Mouse (Mus musculus) kidney, adult 2 months (tissue): Measurements from ENCODE around the gene Irf2.

Experiments
- CTCF ChIP-seq: fragments of 200-500 bp; conservative IDR thresholded peaks from 2 replicates; pipeline ENCODE4 v1.5.1; 2011; ENCODE audit warnings: low read depth, mild to moderate bottlenecking, control low read depth, low read length, moderate library complexity, mixed read lengths; ENCODE audit not compliant: insufficient read depth, insufficient read length
- POLR2A ChIP-seq: fragments of 200-500 bp; IDR thresholded peaks from one replicate; pipeline ENCODE4 v1.6.1; 2011; ENCODE audit warnings: low read depth, low read length, control low read depth

DNA sequence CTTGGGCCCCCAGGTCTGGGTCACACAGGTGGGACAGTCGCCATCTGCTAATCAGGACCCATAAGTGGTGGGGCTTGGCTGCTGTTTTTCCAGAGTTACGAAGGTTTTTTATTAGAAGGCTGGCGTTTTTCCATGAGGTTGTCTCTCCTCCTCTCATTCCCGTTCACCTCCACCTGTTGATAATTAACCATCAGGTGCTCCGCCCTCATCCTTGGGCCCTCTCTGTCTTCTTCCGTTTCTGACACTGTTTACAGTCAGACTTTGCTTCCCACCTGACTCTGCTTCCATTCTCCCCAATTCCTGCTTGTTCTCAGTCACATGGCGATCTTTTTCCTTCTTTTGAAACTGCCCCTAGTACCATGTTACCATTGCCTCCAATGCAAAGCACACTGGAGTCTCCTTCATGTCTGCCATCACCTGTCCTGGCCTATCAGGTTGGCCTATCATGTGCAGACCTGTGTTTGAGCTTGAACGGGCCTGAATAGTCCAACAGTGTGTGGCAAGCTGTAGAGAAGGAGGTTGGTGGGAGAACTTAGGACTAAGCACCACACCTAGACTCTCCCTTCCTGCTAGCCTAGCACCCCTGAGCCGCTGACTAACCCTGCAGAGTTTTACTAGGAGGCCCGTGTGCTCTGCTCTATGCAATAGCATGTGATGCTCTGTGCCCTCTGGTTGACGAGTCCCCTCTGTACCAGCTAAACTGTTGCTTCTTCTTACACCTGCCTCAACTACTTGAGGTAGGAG, 90.8 kb downstream of the Irf2 start:
- TF ChIP-seq CTCF (no peak), POLR2A (no peak)
